Mouse (Mus musculus) liver, embryonic 16.5 days (tissue): ENCODE measurements around the gene Hipk3. TPM values are rescaled to one million over a fixed set of nuclear protein-coding genes. Genes with fewer than 3 reads are reported as not detected.
A peak's percentile ranks its signal among the peaks of the same experiment; 100 is the strongest.

Experiments
- ATAC-seq: fragments of 200-750 bp; cut with Nextera tagmentation; 2 replicates; pipeline ENCODE4 v1.8.0; 2017; ENCODE audit warnings: low read depth, mild to moderate bottlenecking, moderate number of reproducible peaks, moderate library complexity
- H3K27ac ChIP-seq: fragments of 300-500 bp; sonication (generic); 2 replicates; pipeline ENCODE4 v1.5.1; 2014; ENCODE audit warnings: mild to moderate bottlenecking, low read length
- H3K27me3 ChIP-seq: fragments of 300-500 bp; sonication (generic); 2 replicates; pipeline ENCODE4 v1.6.1; 2014; ENCODE audit warnings: low read depth, low read length, mixed read lengths; ENCODE audit not compliant: control insufficient read depth, insufficient read depth
- H3K36me3 ChIP-seq: fragments of 300-500 bp; sonication (generic); 2 replicates; pipeline ENCODE4 v1.6.1; 2014; ENCODE audit warnings: mild to moderate bottlenecking; ENCODE audit not compliant: control insufficient read depth, insufficient read depth
- H3K4me1 ChIP-seq: fragments of 300-500 bp; sonication (generic); 2 replicates; pipeline ENCODE4 v1.6.1; 2014; ENCODE audit warnings: low read depth, low read length, mixed read lengths; ENCODE audit not compliant: control insufficient read depth
- H3K4me2 ChIP-seq: fragments of 300-500 bp; sonication (generic); 2 replicates; pipeline ENCODE4 v1.6.1; 2014; ENCODE audit warnings: low read depth, low read length, mixed read lengths
- H3K4me3 ChIP-seq: fragments of 300-500 bp; sonication (generic); 2 replicates; pipeline ENCODE4 v1.5.1; 2014; ENCODE audit warnings: low read depth, mild to moderate bottlenecking, low read length
- H3K9ac ChIP-seq: fragments of 300-500 bp; sonication (generic); 2 replicates; pipeline ENCODE4 v1.6.1; 2014; ENCODE audit warnings: low read depth, low read length
- H3K9me3 ChIP-seq: fragments of 300-500 bp; sonication (generic); replicated peaks from 2 replicates; pipeline ENCODE4 v1.6.1; 2016; ENCODE audit warnings: low read length; ENCODE audit not compliant: control insufficient read depth
- WGBS: fragments of 180-500 bp; shearing (Covaris S2); extraction: QIAGEN DNeasy Blood & Tissue Kit; methylation state at CpG from one replicate; pipeline ENCODE4 v1.1.7; 2014; ENCODE audit not compliant: insufficient replicate concordance; 5-methylcytosine and 5-hydroxymethylcytosine counted together
- polyA plus RNA-seq: library from polyadenylated mRNA; unstranded; fragments of >200 nt; fragmentation: Nextera tagmentation; extraction: Ambion mirVana; gene quantifications from 2 replicates; pipeline ENCODE4 v1.2.1, GENCODE M21; 2015

Hipk3 gene
- polyA plus RNA-seq, 1 experiment from 2014 or later = 7.5 TPM

DNA sequence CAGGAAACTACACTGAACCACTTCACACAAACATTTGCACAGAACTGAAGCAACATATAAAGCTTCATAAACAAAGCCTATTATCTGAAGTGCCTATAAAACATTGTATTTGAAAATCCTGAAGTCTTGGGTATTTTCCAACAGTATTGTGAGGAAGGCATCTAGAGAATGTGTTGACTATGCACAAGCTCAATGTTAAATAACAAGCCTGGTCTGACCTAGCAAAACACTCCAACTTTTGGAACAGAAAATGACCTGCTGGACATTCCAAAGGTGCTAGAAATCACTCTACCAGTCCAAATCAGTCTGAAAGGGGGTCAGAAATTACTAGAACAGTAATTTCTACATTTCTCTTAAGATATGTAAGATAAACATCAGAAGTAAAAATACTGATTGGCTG, 12.1 kb downstream of the Hipk3 start:
- Histone ChIP-seq H3K36me3 (no peaks in the 10 kb centered on the region), H3K4me3 (no peak overlapping the region)
- ATAC-seq = no peak

GRCm38 (mm10) chr2:104479054-104479453, 15.2 kb downstream of the Hipk3 start:
- 71% methylated on average over 4 of the region's 4 CpGs for WGBS
- Histone ChIP-seq H3K27ac (no peak overlapping the region), H3K4me2 (no peak overlapping the region), H3K9me3 (no peaks in the 10 kb centered on the region), H3K4me3 (no peak overlapping the region), H3K9ac (no peak overlapping the region), H3K36me3 (no peaks in the 10 kb centered on the region), H3K27me3 (no peaks in the 10 kb centered on the region), H3K4me1 (peaks cover 9% of the 10 kb centered on the region)
- ATAC-seq = no peak

More for the DNA sequence above, 12.1 kb downstream of the Hipk3 start:
- no peaks in the 10 kb centered on the region for H3K9me3 ChIP-seq
- H3K9ac ChIP-seq = no peak overlapping the region
- H3K27ac ChIP-seq = no peak overlapping the region
- no peak overlapping the region for H3K4me2 ChIP-seq
- no peaks in the 10 kb centered on the region for H3K27me3 ChIP-seq
- H3K4me1 ChIP-seq = peaks cover 13% of the 10 kb centered on the region

DNA sequence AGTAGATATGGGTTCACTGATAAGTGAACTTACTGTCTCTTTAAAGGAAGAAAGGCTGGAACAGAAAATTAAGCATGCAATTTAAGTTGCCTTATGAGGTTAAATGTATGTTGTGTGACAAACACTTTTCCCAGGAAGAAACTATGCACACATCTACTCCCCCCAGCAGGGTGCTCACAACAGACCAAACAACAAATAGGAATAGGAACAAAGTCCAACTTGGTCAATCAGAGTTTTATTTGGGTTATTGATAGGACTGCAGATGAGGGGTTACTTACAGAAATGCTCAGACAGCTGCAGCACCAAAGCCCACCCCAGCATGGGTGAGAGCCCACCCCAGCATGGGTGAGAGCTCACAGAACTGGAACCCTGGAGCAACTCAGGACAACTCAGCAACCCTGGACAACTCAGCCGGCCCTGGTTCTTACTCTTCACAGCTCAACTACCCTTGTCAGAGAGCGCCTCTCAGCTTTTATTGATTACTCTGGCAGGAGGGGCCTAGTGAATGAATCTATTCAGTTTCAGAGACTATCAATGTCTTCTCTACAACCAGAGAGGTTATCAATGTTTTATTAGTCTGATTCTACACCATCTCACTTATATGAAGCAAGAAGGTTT, 16.7 kb downstream of the Hipk3 start:
- H3K4me1 ChIP-seq = peaks cover 9% of the 10 kb centered on the region
- H3K9ac ChIP-seq = no peak overlapping the region
- 66% methylated on average over 2 of the region's 2 CpGs for WGBS
- no peaks in the 10 kb centered on the region for H3K9me3 ChIP-seq
- H3K4me2 ChIP-seq = peak overlapping the region; percentile 30; the same call in 1 of the 2 replicates
- H3K27me3 ChIP-seq = no peaks in the 10 kb centered on the region
- H3K36me3 ChIP-seq = no peaks in the 10 kb centered on the region
- H3K27ac ChIP-seq = peak overlapping the region; percentile 24; the same call in 1 of the 2 replicates
- H3K4me3 ChIP-seq = no peak overlapping the region
- peak; percentile 48; the same call in 1 of the 2 replicates for ATAC-seq

DNA sequence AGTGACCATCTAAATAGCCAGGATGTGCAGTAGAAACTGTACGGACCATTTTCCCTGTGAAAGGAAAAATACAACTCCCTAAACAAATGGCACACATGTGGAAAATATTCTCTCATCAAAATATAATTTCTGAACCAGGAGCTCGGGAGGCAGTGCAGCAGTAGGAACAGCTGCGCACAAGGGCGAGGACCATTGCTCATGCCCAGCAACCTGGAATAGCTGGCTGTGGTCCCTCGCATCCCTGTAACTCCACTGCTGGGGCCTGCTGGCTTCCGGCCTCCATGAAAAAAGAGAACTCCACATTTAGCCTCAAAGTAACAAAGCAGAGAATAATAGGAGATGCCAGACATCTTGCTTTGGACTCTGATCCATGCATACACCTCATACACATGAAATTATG, 22.2 kb downstream of the Hipk3 start:
- Histone ChIP-seq H3K9ac (no peak overlapping the region), H3K27me3 (no peaks in the 10 kb centered on the region), H3K4me2 (no peak overlapping the region), H3K9me3 (no peaks in the 10 kb centered on the region), H3K27ac (no peak overlapping the region), H3K4me1 (no peaks in the 10 kb centered on the region), H3K36me3 (peaks cover 3% of the 10 kb centered on the region; the same call in 1 of the 2 replicates), H3K4me3 (no peak overlapping the region)
- no peak for ATAC-seq
- WGBS = 83% methylated on average over 6 of the region's 6 CpGs

DNA sequence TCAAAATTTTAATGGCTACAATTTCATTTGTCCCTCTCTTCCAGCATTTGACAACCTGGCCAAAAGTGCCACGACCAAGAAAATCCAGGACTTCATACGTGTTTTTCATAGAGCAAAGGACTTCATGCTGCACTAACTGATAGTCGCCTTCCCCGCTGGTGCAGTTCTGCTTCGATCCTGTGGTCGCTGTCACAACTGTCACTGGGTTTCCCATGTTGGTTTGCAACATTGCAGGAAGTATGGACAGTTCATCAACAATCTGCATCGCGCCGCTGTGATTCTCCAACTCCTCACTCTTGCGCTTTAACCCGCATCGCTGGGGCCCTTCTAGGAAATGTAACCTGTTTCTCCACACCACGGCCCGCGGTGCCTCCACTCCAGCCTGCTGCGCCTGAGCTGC, 23.1 kb downstream of the Hipk3 start:
- ATAC-seq = no peak
- Histone ChIP-seq H3K27me3 (no peaks in the 10 kb centered on the region), H3K9me3 (no peaks in the 10 kb centered on the region), H3K4me3 (no peak overlapping the region), H3K4me2 (no peak overlapping the region), H3K9ac (no peak overlapping the region), H3K4me1 (no peaks in the 10 kb centered on the region), H3K27ac (no peak overlapping the region), H3K36me3 (peaks cover 3% of the 10 kb centered on the region; the same call in 1 of the 2 replicates)
- 64% methylated on average over 16 of the region's 16 CpGs for WGBS

DNA sequence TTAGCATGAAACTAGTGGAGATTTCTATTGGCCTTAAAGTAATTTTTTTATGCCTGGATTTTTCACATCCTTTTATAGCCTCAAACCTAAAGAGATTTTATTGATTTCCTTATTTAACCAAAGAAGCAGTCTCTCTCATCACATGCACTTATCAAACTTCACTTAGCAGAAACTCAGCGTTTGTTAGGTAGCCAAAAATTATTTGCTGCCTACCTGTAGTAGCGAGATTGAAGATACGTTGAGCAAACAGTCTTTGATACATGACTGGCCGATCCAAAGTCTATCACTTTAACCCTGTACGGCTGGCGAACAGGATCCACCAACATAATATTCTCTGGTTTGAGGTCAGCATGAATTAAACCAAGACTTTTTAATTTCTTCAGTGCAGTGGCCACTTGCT, 23.7 kb downstream of the Hipk3 start:
- ATAC-seq = no peak
- Histone ChIP-seq H3K27ac (no peak overlapping the region), H3K9me3 (no peaks in the 10 kb centered on the region), H3K36me3 (peaks cover 3% of the 10 kb centered on the region; the same call in 1 of the 2 replicates), H3K4me3 (no peak overlapping the region), H3K4me2 (no peak overlapping the region), H3K9ac (no peak overlapping the region), H3K27me3 (no peaks in the 10 kb centered on the region), H3K4me1 (no peaks in the 10 kb centered on the region)
- 79% methylated on average over 6 of the region's 6 CpGs for WGBS

- WGBS = 76% methylated on average over 5 of the region's 5 CpGs
- H3K27ac ChIP-seq = no peak overlapping the region
Measured at GRCm38 (mm10) chr2:104468419-104468818, 25.8 kb downstream of the Hipk3 start.

GRCm38 (mm10) chr2:104466908-104467616, 27.2 kb downstream of the Hipk3 start:
- Histone ChIP-seq H3K4me1 (no peaks in the 10 kb centered on the region), H3K4me2 (no peak overlapping the region), H3K36me3 (peaks cover 3% of the 10 kb centered on the region; the same call in 1 of the 2 replicates), H3K4me3 (no peak overlapping the region), H3K9ac (no peak overlapping the region), H3K27me3 (no peaks in the 10 kb centered on the region), H3K9me3 (no peaks in the 10 kb centered on the region), H3K27ac (no peak overlapping the region)
- WGBS = 69% methylated on average over 9 of the region's 9 CpGs
- 0 out of 2 replicates have a peak, but pooled peaks have one; percentile 30 for ATAC-seq

More at GRCm38 (mm10) chr2:104468419-104468818, 25.8 kb downstream of the Hipk3 start:
- Histone ChIP-seq H3K9me3 (no peaks in the 10 kb centered on the region), H3K27me3 (no peaks in the 10 kb centered on the region), H3K36me3 (peaks cover 3% of the 10 kb centered on the region; the same call in 1 of the 2 replicates), H3K9ac (no peak overlapping the region), H3K4me2 (no peak overlapping the region), H3K4me1 (no peaks in the 10 kb centered on the region), H3K4me3 (no peak overlapping the region)
- ATAC-seq = no peak
